Comparison of ENCODE assay signal across 10 mouse cellular contexts in genomic region chrX:77796916-77797315, GRCm38 (mm10). TPM values are rescaled to one million over a fixed set of nuclear protein-coding genes. Genes with fewer than 3 reads are reported as not detected.
A peak's percentile ranks its signal among the peaks of the same experiment; 100 is the strongest.
DNase-seq lines count a peak whose midpoint lies in the region; ATAC-seq and TF ChIP-seq lines count a peak whose summit lies in the region.
"Had no signal": no experiment of that assay in that cellular context is flagged by ENCODE, and none has a peak within 500 bp of the region (broad histone marks: within the 10 kb centered on the region; RNA-seq: fewer than 3 reads in every experiment).

No protein-coding gene starts in this region.

- 62% methylated on average over 1 of the region's 1 CpGs for WGBS in limb, embryonic 14.5 days

- TF ChIP-seq CTCF in gastrocnemius, adult 2 months (IDR thresholded peaks at IDR 0.05): no peak

- H3K9me3 ChIP-seq in limb, embryonic 14.5 days (ENCODE audit: control insufficient read depth, low read length): no peaks in the 10 kb centered on the region

- no peak for TF ChIP-seq POLR2A in limb, embryonic 14.5 days (IDR thresholded peaks at IDR 0.05; ENCODE audit: borderline replicate concordance, extremely low read depth, insufficient read depth, insufficient read length)

- H3K9ac ChIP-seq in limb, embryonic 14.5 days (ENCODE audit: low read depth, low read length, severe bottlenecking): no peak overlapping the region

- no peak overlapping the region for H3K27ac ChIP-seq in gastrocnemius, adult 2 months
- no peak overlapping the region for H3K27ac ChIP-seq in limb, embryonic 14.5 days (replicated peaks; ENCODE audit: low read depth, low read length)

- H3K4me3 ChIP-seq in gastrocnemius, adult 2 months: peak overlapping the region; percentile 88; the same call in 1 of the 2 replicates
- peak overlapping the region; percentile 55; the same call in 1 of the 2 replicates for H3K4me3 ChIP-seq in limb, embryonic 14.5 days (replicated peaks; ENCODE audit: low read length)

- no peak overlapping the region for H3K4me2 ChIP-seq in limb, embryonic 14.5 days (replicated peaks; ENCODE audit: low read depth, low read length, severe bottlenecking)

- no peaks in the 10 kb centered on the region for H3K4me1 ChIP-seq in limb, embryonic 14.5 days (ENCODE audit: control insufficient read depth, insufficient read depth, low read length)

- no peaks in the 10 kb centered on the region for H3K27me3 ChIP-seq in limb, embryonic 14.5 days (ENCODE audit: control insufficient read depth, insufficient read depth, low read length)

- intact Hi-C loops in gastrocnemius, adult 2 months (cut with DNase I): loop anchor here (5.0 kb wide), 1 partner anchor 290 kb away; no protein-coding TSS in a partner anchor

- ATAC-seq in limb, embryonic 14.5 days (ENCODE audit: low FRiP score, low read depth): no peak

- H3K36me3 ChIP-seq in limb, embryonic 14.5 days (ENCODE audit: control insufficient read depth, insufficient read depth, low read length): no peaks in the 10 kb centered on the region

- no peak for DNase-seq in gastrocnemius, adult 2 months
- no peak for DNase-seq in gastrocnemius, postnatal 25 days
- peak; percentile 2 for DNase-seq in retina, embryonic 14.5 days (ENCODE audit: low spot score)
- DNase-seq in retina, postnatal 1 day: no peak
- DNase-seq in limb, embryonic 14.5 days (ENCODE audit: low spot score): no peak
- DNase-seq in adrenal gland, adult 2 months: no peak
- no peak for DNase-seq in spleen, postnatal 10 days (ENCODE audit: low spot score in 2 of 2)
- no peak for DNase-seq in cerebellum, postnatal 36 days

RNA-seq across cellular contexts. Expression of gene Prkx, which starts 0.8 kb away (rescaled TPM):
- total RNA-seq in gastrocnemius, adult 2 months (2021): 1 to 10 TPM; 5.8 to 7.4 TPM
- total RNA-seq in gastrocnemius, postnatal 25 days (2021): 1 to 10 TPM; 5.1 to 5.7 TPM
- polyA plus RNA-seq in limb, embryonic 14.5 days (2012; rRNA removed): 9.1 and 9.3 TPM in 2 replicates
- polyA plus RNA-seq in limb, embryonic 14.5 days (2014; fragmentation: Nextera tagmentation; extraction: Ambion mirVana): 10.6 and 11.7 TPM in 2 replicates
- total RNA-seq in adrenal gland, adult 2 months (2021): 10 to 100 TPM; 12.6 to 18.4 TPM
- polyA plus RNA-seq in adrenal gland, adult 2 months (2012; rRNA removed): 11.6 and 12.7 TPM in 2 replicates

RNA-seq across cellular contexts. Expression of gene Pbsn, which starts 56.5 kb away (rescaled TPM):
- not detected for total RNA-seq in gastrocnemius, adult 2 months (2021)
- total RNA-seq in gastrocnemius, postnatal 25 days (2021): not detected
- not detected in 2 replicates for polyA plus RNA-seq in limb, embryonic 14.5 days (2012; rRNA removed)
- not detected in 2 replicates for polyA plus RNA-seq in limb, embryonic 14.5 days (2014; fragmentation: Nextera tagmentation; extraction: Ambion mirVana)
- total RNA-seq in adrenal gland, adult 2 months (2021): not detected
- not detected in 2 replicates for polyA plus RNA-seq in adrenal gland, adult 2 months (2012; rRNA removed)
- total RNA-seq: ES-E14; layer of hippocampus, postnatal 10 days had no signal
